Mouse (Mus musculus): ENCODE data around the gene Slc16a7. TPM values are rescaled to one million over a fixed set of nuclear protein-coding genes. Genes with fewer than 3 reads are reported as not detected.

Gene Slc16a7
- polyA plus RNA-seq, 1 experiment = 3.5 TPM

DNA sequence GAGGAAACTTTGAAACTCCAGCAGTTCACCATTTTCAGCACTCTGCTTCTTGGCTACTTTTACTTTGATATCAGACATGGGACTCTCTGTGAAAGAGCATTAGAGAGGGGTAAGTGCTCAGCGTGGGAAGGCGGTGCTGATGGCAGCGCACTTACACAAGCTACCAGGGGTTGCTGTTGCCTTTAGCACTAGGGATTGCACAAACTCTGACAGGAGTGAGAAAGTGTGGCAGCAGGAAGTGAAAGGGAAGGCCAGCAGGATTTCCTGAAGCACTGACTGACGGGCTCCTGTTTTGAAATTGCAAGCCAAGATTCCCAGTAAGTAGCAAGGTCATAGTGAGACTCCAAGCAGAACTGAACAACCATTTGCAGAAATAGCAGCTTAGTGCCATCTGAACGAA, 117.8 kb downstream of the Slc16a7 start:
- no peak overlapping the region for H3K27ac ChIP-seq (ENCODE audit: control insufficient read depth, insufficient read depth, low read depth, low read length, poor library complexity)
- WGBS = 21% methylated on average over 5 of the region's 5 CpGs
- no peak overlapping the region for H3K4me3 ChIP-seq (replicated peaks; ENCODE audit: control insufficient read depth, low read depth, low read length)
- H3K4me1 ChIP-seq (ENCODE audit: control insufficient read depth, insufficient read depth, low read length) = peaks cover 1% of the 10 kb centered on the region; the same call in 1 of the 2 replicates
- TF ChIP-seq POLR2A (IDR thresholded peaks at IDR 0.05; ENCODE audit: borderline replicate concordance, control insufficient read depth, low read depth, low read length) = no peak
- no peak for TF ChIP-seq CTCF (IDR thresholded peaks at IDR 0.05; ENCODE audit: control insufficient read depth, insufficient read depth, low read length)

DNA sequence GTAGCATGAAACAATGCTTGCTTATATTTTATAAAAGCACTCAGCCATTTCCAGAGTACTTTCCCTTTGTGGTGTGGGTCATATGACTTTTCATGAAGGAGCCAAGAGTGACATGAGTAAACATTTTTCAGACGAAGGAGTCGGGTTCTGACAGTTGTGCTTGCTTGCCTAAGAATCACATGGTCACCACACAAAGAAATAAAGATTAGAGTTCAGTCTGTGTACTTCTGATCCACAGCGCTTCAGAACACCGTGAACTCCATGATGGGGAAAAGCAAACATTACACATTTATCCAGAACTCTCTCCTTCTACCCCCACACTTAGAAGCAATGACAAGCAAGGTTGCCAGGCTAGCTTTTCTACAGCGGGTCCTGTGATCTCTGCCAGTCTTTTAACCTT, 119.0 kb downstream of the Slc16a7 start:
- H3K4me1 ChIP-seq (ENCODE audit: control insufficient read depth, insufficient read depth, low read length) = peaks cover 1% of the 10 kb centered on the region; the same call in 1 of the 2 replicates
- H3K27ac ChIP-seq (ENCODE audit: control insufficient read depth, insufficient read depth, low read depth, low read length, poor library complexity) = no peak overlapping the region
- WGBS = 42% methylated on average over 5 of the region's 5 CpGs
- TF ChIP-seq CTCF (IDR thresholded peaks at IDR 0.05; ENCODE audit: control insufficient read depth, insufficient read depth, low read length) = no peak
- no peak for TF ChIP-seq POLR2A (IDR thresholded peaks at IDR 0.05; ENCODE audit: borderline replicate concordance, control insufficient read depth, low read depth, low read length)
- no peak overlapping the region for H3K4me3 ChIP-seq (replicated peaks; ENCODE audit: control insufficient read depth, low read depth, low read length)

- Histone ChIP-seq H3K4me3 (replicated peaks; ENCODE audit: control insufficient read depth, low read depth, low read length) (no peak overlapping the region), H3K27ac (ENCODE audit: control insufficient read depth, insufficient read depth, low read depth, low read length, poor library complexity) (no peak overlapping the region), H3K4me1 (ENCODE audit: control insufficient read depth, insufficient read depth, low read length) (no peaks in the 10 kb centered on the region; the same call in 1 of the 2 replicates)
- WGBS = 36% methylated on average over 4 of the region's 4 CpGs
- no peak for TF ChIP-seq CTCF (IDR thresholded peaks at IDR 0.05; ENCODE audit: control insufficient read depth, insufficient read depth, low read length)
- TF ChIP-seq POLR2A (IDR thresholded peaks at IDR 0.05; ENCODE audit: borderline replicate concordance, control insufficient read depth, low read depth, low read length) = no peak
These were observed 122.9 kb downstream of the Slc16a7 start for GRCm38 (mm10) chr10:125266322-125266721.

DNA sequence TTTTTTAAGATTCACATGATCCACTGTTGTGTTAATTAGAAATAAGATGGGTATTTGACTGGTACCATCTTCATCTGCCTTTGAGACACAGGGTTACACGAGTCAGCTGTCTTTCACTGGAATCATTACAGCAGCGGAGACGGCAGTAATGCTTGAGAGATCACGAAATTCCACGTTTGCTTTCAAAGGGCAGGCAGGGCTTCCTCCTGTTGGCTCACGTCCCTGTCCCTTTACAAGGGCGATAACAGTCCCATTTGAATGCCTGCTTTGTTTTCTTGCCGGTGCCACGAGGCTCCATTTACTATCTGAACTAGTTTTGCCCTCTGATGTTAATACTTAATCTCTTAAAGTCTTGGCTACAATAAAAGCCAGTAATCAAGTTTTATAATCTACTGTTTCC, 123.4 kb downstream of the Slc16a7 start:
- H3K4me1 ChIP-seq (ENCODE audit: control insufficient read depth, insufficient read depth, low read length) = no peaks in the 10 kb centered on the region; the same call in 1 of the 2 replicates
- no peak overlapping the region for H3K27ac ChIP-seq (ENCODE audit: control insufficient read depth, insufficient read depth, low read depth, low read length, poor library complexity)
- no peak overlapping the region for H3K4me3 ChIP-seq (replicated peaks; ENCODE audit: control insufficient read depth, low read depth, low read length)
- no peak for TF ChIP-seq CTCF (IDR thresholded peaks at IDR 0.05; ENCODE audit: control insufficient read depth, insufficient read depth, low read length)
- no peak for TF ChIP-seq POLR2A (IDR thresholded peaks at IDR 0.05; ENCODE audit: borderline replicate concordance, control insufficient read depth, low read depth, low read length)
- WGBS = 60% methylated on average over 9 of the region's 9 CpGs

- TF ChIP-seq CTCF (IDR thresholded peaks at IDR 0.05; ENCODE audit: control insufficient read depth, insufficient read depth, low read length) (no peak), POLR2A (IDR thresholded peaks at IDR 0.05; ENCODE audit: borderline replicate concordance, control insufficient read depth, low read depth, low read length) (no peak)
- Histone ChIP-seq H3K4me1 (ENCODE audit: control insufficient read depth, insufficient read depth, low read length) (no peaks in the 10 kb centered on the region; the same call in 1 of the 2 replicates), H3K27ac (ENCODE audit: control insufficient read depth, insufficient read depth, low read depth, low read length, poor library complexity) (no peak overlapping the region), H3K4me3 (replicated peaks; ENCODE audit: control insufficient read depth, low read depth, low read length) (no peak overlapping the region)
- WGBS = 15% methylated on average over 14 of the region's 14 CpGs
These were observed 123.8 kb downstream of the Slc16a7 start for GRCm38 (mm10) chr10:125265467-125265866.

DNA sequence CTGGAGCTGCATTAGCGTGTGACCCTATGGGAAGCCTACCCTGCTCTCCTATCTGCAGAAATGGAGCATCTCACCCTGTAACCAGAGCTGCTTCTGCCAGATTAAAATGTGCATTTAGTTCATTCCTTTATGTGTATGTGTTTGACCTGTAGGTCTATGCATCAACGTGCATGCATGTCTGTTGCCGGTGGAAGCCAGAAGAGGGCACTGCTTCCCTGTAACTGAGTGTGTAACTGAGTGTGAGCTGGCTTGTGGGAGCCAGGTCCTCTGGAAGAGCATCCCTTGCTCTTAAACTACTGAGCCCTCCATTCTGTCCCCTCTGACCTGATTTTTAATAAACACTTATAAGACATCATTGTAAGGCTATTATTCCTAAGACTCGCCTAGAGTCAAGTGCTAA, 124.3 kb downstream of the Slc16a7 start:
- Histone ChIP-seq H3K27ac (ENCODE audit: control insufficient read depth, insufficient read depth, low read depth, low read length, poor library complexity) (no peak overlapping the region), H3K4me1 (ENCODE audit: control insufficient read depth, insufficient read depth, low read length) (no peaks in the 10 kb centered on the region; the same call in 1 of the 2 replicates), H3K4me3 (replicated peaks; ENCODE audit: control insufficient read depth, low read depth, low read length) (no peak overlapping the region)
- WGBS = 41% methylated on average over 4 of the region's 4 CpGs
- TF ChIP-seq POLR2A (IDR thresholded peaks at IDR 0.05; ENCODE audit: borderline replicate concordance, control insufficient read depth, low read depth, low read length) = no peak
- peak; percentile 81 for TF ChIP-seq CTCF (IDR thresholded peaks at IDR 0.05; ENCODE audit: control insufficient read depth, insufficient read depth, low read length)

DNA sequence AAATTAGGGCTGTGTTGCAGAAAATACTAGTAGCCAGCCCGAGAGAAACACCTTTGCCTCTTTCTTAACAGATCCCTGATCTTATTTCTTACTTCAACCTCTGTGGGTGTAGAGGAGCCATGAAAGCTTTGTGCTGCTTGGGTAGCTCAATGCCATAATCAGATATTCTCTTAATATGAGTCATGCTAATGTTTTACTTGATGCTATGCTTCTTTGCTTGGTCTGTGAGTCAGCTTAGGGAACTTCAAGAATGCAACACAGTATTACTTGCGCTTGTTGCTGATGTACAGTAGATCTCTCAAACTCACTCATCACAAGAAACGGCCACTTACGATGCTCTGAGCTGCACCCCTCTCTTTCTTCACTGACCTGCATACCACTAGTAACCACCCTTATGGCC, 133.4 kb downstream of the Slc16a7 start:
- Histone ChIP-seq H3K27ac (ENCODE audit: control insufficient read depth, insufficient read depth, low read depth, low read length, poor library complexity) (no peak overlapping the region), H3K4me1 (ENCODE audit: control insufficient read depth, insufficient read depth, low read length) (no peaks in the 10 kb centered on the region), H3K4me3 (replicated peaks; ENCODE audit: control insufficient read depth, low read depth, low read length) (no peak overlapping the region)
- TF ChIP-seq CTCF (IDR thresholded peaks at IDR 0.05; ENCODE audit: control insufficient read depth, insufficient read depth, low read length) = no peak
- TF ChIP-seq POLR2A (IDR thresholded peaks at IDR 0.05; ENCODE audit: borderline replicate concordance, control insufficient read depth, low read depth, low read length) = no peak
- WGBS = 78% methylated on average over 4 of the region's 4 CpGs

GRCm38 (mm10) chr10:125214536-125214935, 174.7 kb downstream of the Slc16a7 start:
- Histone ChIP-seq H3K4me1 (ENCODE audit: control insufficient read depth, insufficient read depth, low read length) (no peaks in the 10 kb centered on the region; the same call in 1 of the 2 replicates), H3K4me3 (replicated peaks; ENCODE audit: control insufficient read depth, low read depth, low read length) (no peak overlapping the region), H3K27ac (ENCODE audit: control insufficient read depth, insufficient read depth, low read depth, low read length, poor library complexity) (no peak overlapping the region)
- TF ChIP-seq CTCF (IDR thresholded peaks at IDR 0.05; ENCODE audit: control insufficient read depth, insufficient read depth, low read length) = no peak
- no peak for TF ChIP-seq POLR2A (IDR thresholded peaks at IDR 0.05; ENCODE audit: borderline replicate concordance, control insufficient read depth, low read depth, low read length)
- WGBS = 75% methylated on average over 2 of the region's 2 CpGs

- no peak overlapping the region for H3K4me3 ChIP-seq (replicated peaks; ENCODE audit: control insufficient read depth, low read depth, low read length)
- no peak overlapping the region for H3K27ac ChIP-seq (ENCODE audit: control insufficient read depth, insufficient read depth, low read depth, low read length, poor library complexity)
- TF ChIP-seq CTCF (IDR thresholded peaks at IDR 0.05; ENCODE audit: control insufficient read depth, insufficient read depth, low read length) (no peak), POLR2A (IDR thresholded peaks at IDR 0.05; ENCODE audit: borderline replicate concordance, control insufficient read depth, low read depth, low read length) (no peak)
- WGBS = 70% methylated on average over 3 of the region's 3 CpGs
- no peaks in the 10 kb centered on the region; the same call in 1 of the 2 replicates for H3K4me1 ChIP-seq (ENCODE audit: control insufficient read depth, insufficient read depth, low read length)
These were observed 175.5 kb downstream of the Slc16a7 start for GRCm38 (mm10) chr10:125213805-125214204.
